Mouse (Mus musculus) C2C12 (cell line): ENCODE measurements around the gene Tesc. TPM values are rescaled to one million over a fixed set of nuclear protein-coding genes. Genes with fewer than 3 reads are reported as not detected.

ENCODE experiments used
- H3K27me3 ChIP-seq: one replicate; pipeline ENCODE4 v1.6.1; 2011; ENCODE audit not compliant: control insufficient read depth, insufficient read depth, insufficient read length
- H3K36me3 ChIP-seq: one replicate; pipeline ENCODE4 v1.6.1; 2011; ENCODE audit not compliant: control insufficient read depth, insufficient read depth
- H3K4me3 ChIP-seq: one replicate; pipeline ENCODE4 v1.5.1; 2011; ENCODE audit warnings: mild to moderate bottlenecking, control low read depth; ENCODE audit not compliant: poor library complexity, insufficient read depth, severe bottlenecking
- H3K79me2 ChIP-seq: one replicate; pipeline ENCODE4 v1.6.1; 2011; ENCODE audit not compliant: control insufficient read depth, insufficient read depth
- H3K79me3 ChIP-seq: one replicate; pipeline ENCODE4 v1.6.1; 2011; ENCODE audit warnings: low read depth, control low read depth
- H3ac ChIP-seq: one replicate; pipeline ENCODE3; 2011; ENCODE audit warnings: low read depth; ENCODE audit not compliant: control insufficient read depth, insufficient read length
- CEBPB ChIP-seq: IDR thresholded peaks from one replicate; pipeline ENCODE4 v1.6.1; 2011; ENCODE audit warnings: low read depth, mild to moderate bottlenecking, control low read depth, moderate library complexity
- CTCF ChIP-seq: IDR thresholded peaks from one replicate; pipeline ENCODE4 v1.5.1; 2011; ENCODE audit not compliant: control insufficient read depth, insufficient read depth, insufficient read length
- FOSL1 ChIP-seq: IDR thresholded peaks from one replicate; pipeline ENCODE4 v1.8.0; 2011; ENCODE audit warnings: mild to moderate bottlenecking, low read length; ENCODE audit not compliant: poor library complexity, insufficient read depth, severe bottlenecking
- MAX ChIP-seq: IDR thresholded peaks from one replicate; pipeline ENCODE4 v1.6.1; 2011; ENCODE audit warnings: mild to moderate bottlenecking, control low read depth
- MYOD1 ChIP-seq: IDR thresholded peaks from one replicate; pipeline ENCODE4 v1.6.1; 2011; ENCODE audit warnings: low read depth; ENCODE audit not compliant: control insufficient read depth, insufficient read length
- MYOG ChIP-seq: IDR thresholded peaks from one replicate; pipeline ENCODE4 v1.6.1; 2011; ENCODE audit not compliant: control insufficient read depth, insufficient read length; ENCODE audit errors: extremely low read depth
- USF1 ChIP-seq: IDR thresholded peaks from one replicate; pipeline ENCODE4 v1.6.1; 2011; ENCODE audit warnings: low read depth, mild to moderate bottlenecking, control low read depth, moderate library complexity
- polyA plus RNA-seq: library from polyadenylated mRNA; unstranded; fragments of >200 nt; fragmentation: generic; extraction: Trizol; gene quantifications from one replicate; pipeline ENCODE4 v1.2.1, GENCODE M21; 2012; ENCODE audit warnings: missing spikeins

The Tesc gene
- polyA plus RNA-seq, 1 experiment = 0.06 TPM

DNA sequence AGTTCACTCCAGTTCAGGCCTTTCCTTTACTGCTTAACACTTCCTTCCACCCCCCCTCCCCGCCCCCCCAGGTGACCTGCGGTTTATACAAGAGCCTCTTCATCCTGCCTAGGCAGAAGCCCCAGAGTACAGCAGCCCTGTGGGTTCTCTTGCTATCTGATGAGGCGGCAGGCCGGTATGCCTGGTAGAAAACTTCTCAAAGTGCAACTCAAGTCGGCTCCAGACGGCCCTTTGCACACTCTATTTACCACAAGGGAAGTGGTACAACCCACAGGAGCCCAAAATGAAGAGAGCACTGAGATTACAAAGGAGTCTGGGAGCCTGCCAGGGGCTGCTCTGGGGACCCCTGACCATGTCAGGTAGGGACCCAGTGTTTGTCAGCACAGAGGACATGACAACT, 54.5 kb downstream of the Tesc start:
- H3ac ChIP-seq = no peak overlapping the region
- H3K79me2 ChIP-seq = peaks cover 6% of the 10 kb centered on the region
- H3K4me3 ChIP-seq = no peak overlapping the region
- TF ChIP-seq CTCF = no peak
- TF ChIP-seq MAX = no peak
- no peak for TF ChIP-seq FOSL1
- no peak for TF ChIP-seq MYOG
- no peak for TF ChIP-seq CEBPB
- no peak for TF ChIP-seq USF1
- no peak for TF ChIP-seq MYOD1
- H3K79me3 ChIP-seq = no peaks in the 10 kb centered on the region
- peaks cover 21% of the 10 kb centered on the region for H3K36me3 ChIP-seq
- H3K27me3 ChIP-seq = no peaks in the 10 kb centered on the region

DNA sequence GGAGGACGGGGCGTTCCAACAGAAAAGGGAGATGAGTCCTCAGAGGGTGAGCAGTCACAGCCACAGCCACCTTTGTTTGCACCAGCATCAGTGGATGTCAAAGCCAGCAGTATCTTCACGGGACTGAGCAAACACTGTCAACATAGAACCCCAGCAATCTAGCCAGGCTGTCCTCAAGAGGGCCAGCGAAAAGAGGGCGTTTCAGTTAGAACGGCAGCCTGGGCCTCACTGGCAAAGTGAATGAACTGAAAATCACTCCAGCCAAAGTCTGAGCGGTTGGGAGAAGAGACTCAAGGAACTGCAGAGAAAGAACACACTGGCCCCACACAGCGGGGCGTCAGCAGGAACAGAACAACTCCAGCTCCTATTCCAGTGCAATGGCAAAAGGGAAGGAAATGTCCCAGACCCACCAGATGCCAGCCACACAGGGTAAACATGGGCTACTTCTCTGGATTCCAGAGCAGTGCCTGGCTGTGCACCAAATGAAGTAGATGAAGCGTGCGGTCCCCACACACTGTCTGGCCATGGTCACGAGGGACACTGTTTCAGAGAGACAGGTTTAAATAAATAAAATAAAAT, 55.6 kb downstream of the Tesc start:
- Histone ChIP-seq H3K79me3 (no peaks in the 10 kb centered on the region), H3K79me2 (peaks cover 6% of the 10 kb centered on the region), H3ac (no peak overlapping the region), H3K4me3 (no peak overlapping the region), H3K36me3 (peaks cover 12% of the 10 kb centered on the region), H3K27me3 (no peaks in the 10 kb centered on the region)
- TF ChIP-seq USF1 = no peak
- TF ChIP-seq MYOG = no peak
- no peak for TF ChIP-seq MAX
- no peak for TF ChIP-seq CTCF
- TF ChIP-seq CEBPB = no peak
- TF ChIP-seq MYOD1 = no peak
- no peak for TF ChIP-seq FOSL1

DNA sequence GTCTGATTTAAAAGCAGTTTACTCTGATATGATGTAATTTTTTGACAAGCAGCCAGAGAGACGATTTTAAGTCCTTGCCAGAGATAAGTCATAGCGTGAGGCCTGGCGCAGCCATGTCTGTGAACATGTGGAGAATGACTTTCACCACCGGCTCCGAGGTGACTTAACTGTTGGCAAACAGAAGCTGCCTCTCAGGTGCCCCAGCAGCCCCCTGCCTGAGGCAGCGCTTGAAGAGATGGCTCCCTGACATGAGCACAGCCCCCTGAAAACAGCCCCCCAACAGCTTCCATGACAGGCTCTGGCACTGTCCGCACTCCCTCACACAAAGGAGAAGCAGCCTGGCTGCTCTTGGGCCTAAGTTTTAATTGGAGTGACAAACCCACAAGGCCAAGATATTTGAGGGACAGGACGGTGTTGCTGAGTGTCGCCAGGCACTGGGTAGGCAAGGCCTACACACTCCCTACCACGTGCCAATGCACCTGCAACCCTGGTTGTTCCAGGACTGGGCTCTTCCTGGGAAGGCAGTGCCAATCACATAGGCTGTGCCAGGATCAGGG, 56.7 kb downstream of the Tesc start:
- no peak overlapping the region for H3K4me3 ChIP-seq
- no peaks in the 10 kb centered on the region for H3K27me3 ChIP-seq
- no peak for TF ChIP-seq CEBPB
- no peak for TF ChIP-seq FOSL1
- no peak for TF ChIP-seq USF1
- TF ChIP-seq MYOG = no peak
- TF ChIP-seq MYOD1 = no peak
- no peak for TF ChIP-seq MAX
- no peak for TF ChIP-seq CTCF
- H3K36me3 ChIP-seq = peaks cover 12% of the 10 kb centered on the region
- no peak overlapping the region for H3ac ChIP-seq
- peaks cover 6% of the 10 kb centered on the region for H3K79me2 ChIP-seq
- H3K79me3 ChIP-seq = no peaks in the 10 kb centered on the region

DNA sequence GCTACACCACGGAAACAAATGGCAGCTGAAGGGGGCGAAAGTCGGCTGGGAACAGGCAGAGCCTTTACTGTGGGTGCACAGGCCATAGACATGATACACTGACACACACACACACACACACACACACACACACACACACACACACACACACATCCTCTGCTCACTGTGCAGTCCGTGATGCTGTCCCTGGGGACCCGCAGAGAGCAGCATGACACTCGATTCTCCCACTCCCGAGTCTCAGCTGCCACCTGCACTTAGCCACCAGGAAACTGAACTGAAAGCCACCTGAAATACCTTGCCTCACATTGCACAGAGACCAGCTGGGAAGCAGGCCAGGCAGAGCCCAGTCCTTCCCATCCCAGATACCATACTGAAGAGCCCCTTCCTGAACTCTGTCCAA, 57.8 kb downstream of the Tesc start:
- Histone ChIP-seq H3K79me3 (no peaks in the 10 kb centered on the region), H3ac (no peak overlapping the region), H3K36me3 (peaks cover 15% of the 10 kb centered on the region), H3K27me3 (no peaks in the 10 kb centered on the region), H3K4me3 (no peak overlapping the region), H3K79me2 (peaks cover 6% of the 10 kb centered on the region)
- TF ChIP-seq USF1 (no peak), MYOG (no peak), FOSL1 (no peak), MYOD1 (no peak), CEBPB (no peak), CTCF (no peak), MAX (no peak)

DNA sequence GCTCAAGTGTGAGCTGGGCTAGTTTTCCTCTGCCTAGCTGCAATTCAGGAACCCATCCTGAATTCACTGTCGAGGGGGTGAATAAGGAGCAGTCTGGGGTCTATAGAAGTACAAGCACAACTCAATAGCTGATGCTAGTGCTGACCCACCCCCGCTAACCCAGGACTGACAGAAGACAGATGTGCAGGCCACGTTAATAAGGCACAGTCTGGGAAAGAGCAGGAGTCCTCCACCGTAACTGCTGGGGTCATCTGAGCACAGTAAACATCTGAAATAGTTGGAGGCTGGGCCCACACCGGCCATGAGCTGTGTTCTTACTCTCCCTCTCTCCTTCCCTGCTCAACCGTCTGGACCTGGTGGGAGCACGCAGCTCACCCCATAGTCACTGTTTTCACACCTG, 59.4 kb downstream of the Tesc start:
- Histone ChIP-seq H3ac (no peak overlapping the region), H3K79me2 (peaks cover 6% of the 10 kb centered on the region), H3K36me3 (peaks cover 22% of the 10 kb centered on the region), H3K27me3 (no peaks in the 10 kb centered on the region), H3K4me3 (no peak overlapping the region), H3K79me3 (no peaks in the 10 kb centered on the region)
- TF ChIP-seq MAX (no peak), MYOG (no peak), MYOD1 (no peak), FOSL1 (no peak), CEBPB (no peak)

DNA sequence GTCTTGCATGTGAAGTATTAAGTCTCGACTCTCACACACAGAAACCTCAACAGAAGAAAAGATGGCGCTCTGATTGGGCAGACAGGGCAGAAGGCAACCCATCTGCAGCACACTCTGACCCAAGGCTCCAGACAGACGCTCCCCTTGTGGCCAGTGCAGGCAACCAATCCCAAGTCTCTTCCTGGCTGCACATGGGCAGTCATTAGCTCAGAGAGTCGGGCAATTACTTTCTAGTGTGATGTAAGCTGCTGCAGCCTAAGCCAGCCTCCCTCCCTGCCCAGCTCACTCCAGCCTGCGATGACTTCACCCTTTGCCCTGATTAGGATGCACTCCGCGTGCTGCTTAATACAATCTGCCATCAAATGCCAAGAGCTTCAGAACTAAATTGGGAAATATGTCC, 61.6 kb downstream of the Tesc start:
- Histone ChIP-seq H3K4me3 (no peak overlapping the region), H3K27me3 (no peaks in the 10 kb centered on the region), H3K36me3 (peaks cover 35% of the 10 kb centered on the region), H3ac (no peak overlapping the region), H3K79me2 (peaks cover 6% of the 10 kb centered on the region), H3K79me3 (no peaks in the 10 kb centered on the region)
- TF ChIP-seq CTCF (no peak), FOSL1 (no peak), MYOD1 (no peak), MAX (no peak), CEBPB (no peak), MYOG (no peak), USF1 (no peak)
